Mouse (Mus musculus) adrenal gland, postnatal 25 days (tissue): Measurements from ENCODE around the gene Tmed10. TPM values are rescaled to one million over a fixed set of nuclear protein-coding genes. Genes with fewer than 3 reads are reported as not detected.

Experiments used
- DNase-seq: peaks from one replicate; pipeline ENCODE4 v3.0.0; 2021; ENCODE audit warnings: mixed read lengths
- total RNA-seq: library from RNA; stranded (reverse); gene quantifications from 2 replicates; pipeline ENCODE4 v1.2.3, GENCODE M21; 2021

Tmed10 gene
- total RNA-seq, 1 experiment from 2014 or later: 302 TPM

DNA sequence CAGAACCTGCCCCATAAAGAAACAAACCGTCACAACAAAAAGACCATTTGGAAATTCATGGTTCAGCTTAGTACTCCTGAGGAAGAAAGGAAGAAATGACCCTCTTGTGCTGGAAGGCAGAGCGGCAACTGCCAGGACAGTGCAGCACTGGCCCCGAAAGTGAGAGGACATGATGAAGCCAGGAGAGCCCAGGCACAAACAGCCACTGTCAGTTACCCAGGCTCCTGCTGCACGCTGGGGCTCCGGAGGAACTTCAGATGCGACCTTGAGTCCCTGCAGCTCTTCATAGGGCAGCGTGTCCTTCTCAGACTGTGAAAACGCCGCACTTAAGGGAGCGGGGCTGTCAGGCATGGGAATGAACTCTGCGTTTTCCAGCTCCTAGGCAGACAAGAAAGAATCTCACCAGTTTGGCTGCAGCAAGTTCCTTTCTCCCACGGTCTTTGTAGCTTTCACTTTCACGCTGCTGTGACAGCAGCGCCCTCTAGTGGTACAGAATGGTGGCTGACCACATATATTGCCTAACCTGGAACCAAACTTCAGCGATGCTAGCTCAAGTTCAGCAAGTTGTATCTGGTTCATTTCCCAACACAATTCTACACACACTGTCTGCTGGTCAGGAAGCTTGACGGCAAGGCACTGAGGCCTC, 69.3 kb downstream of the Tmed10 start:
- peak; percentile 81 for DNase-seq

DNA sequence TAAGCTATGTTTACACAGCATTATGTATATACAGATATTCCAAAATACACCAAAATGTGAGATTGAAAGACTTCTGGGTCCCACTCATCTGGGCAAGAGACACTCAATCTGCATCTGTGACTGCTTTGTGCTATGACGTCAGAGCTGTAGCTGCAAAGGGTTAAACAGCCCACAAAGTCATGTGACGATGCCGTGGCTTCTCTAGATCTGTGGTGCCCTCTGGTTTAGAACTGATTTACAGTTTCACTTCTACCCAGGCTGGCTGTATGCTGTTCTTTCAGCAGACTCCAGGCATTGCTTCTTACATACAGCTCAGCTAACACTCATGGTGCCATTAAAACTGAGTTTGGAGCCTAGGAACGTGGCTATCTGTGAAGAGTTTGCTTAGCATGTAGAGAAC, 69.9 kb downstream of the Tmed10 start:
- DNase-seq: no peak

DNA sequence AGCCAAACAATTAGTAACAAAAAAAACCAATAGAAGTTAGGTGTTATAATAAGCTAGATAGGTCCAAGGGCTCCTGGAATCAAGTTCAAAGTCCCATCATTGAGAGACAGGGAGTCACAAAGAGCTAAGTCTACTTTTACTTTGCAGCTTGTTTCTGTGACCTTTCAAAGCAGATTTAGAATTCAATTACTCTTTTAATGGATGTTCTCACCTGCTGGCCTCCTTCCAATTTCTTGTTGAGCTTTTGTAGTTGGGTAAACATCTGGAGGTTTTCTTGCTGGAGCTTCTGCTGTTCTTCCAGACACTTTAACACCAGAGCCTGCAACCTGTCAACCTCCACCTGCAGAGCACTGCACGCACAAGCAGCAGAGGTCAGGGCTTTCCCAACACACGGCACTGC, 71.4 kb downstream of the Tmed10 start:
- no peak for DNase-seq

DNA sequence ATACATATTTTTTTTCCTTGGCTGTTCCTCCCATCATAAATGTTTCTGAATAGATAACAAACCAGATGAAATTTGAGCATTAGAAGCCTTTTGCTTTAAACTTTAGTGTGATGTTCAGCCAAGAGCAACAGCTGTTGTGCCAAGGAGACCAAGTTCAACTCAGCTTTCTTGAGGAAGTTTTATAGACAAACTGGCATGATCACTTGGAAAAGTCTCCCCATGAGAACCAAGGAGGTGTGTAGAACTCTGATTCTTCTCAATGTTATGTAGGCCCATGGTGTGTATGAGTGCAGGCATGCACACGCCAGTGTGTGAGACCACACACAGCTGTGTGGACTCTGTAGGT, 75.8 kb downstream of the Tmed10 start:
- DNase-seq: no peak

DNA sequence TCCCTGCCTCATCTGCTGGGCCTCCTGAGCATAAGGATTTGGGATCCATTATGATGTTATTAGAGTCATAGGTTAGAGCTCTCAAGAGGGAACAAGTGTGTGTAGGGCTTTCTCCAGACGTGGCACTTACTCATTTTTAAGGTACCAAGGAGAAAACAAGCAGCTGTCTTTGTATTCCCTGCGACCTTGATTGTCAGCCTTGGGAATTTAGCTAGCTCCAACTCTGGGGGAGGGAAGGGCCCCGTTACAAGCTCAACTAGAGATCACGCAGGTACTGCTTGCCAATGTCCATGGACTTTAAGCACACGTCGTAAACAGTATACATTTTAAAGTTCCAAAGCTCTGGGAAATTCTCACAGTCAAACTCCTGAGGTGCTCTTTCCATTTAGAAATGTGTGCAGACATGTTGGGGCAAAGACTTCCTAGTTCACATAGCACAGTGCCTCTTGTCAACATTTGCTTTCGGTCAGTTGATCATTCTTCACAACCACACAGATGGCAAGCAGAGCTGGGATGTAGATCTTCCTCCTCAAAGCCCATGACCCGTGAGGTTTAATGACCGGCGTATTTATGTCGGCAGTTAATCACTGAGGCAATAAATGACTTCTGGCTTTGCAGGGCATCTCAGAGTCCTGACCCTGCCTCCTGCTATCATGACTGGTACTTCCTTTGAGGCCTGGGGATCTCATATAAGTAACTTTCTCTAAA, 76.4 kb downstream of the Tmed10 start:
- no peak for DNase-seq

DNA sequence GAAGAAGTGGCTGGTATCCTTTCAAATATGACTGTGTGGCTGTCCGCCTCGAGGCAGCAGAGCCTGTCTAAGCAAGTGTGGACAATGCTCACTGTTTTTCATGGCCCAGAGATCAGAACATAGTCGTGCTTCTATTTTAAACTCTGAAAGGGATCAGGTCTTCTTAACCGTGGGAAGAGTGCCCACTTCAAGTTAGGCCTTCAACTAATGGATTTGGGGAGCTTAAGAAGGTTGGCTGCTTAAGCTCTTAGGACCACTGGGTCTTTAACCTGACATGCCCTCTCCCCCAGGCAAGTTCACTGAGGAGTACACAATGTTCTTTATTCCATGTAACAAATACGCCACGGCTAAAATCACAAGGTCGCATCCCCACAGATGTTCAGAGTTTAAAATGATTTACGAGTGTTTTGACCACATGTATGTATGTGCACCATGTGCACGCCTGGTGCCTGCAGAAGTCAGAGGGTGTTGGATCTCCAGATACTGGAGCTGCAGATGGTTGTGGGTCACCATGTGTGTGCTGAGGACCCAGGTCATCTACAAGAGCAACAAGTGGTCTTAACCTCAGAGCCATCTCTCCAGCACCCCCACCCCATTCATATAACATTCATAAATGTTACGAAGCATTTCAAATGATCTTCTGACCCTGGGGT, 77.2 kb downstream of the Tmed10 start:
- no peak for DNase-seq

DNA sequence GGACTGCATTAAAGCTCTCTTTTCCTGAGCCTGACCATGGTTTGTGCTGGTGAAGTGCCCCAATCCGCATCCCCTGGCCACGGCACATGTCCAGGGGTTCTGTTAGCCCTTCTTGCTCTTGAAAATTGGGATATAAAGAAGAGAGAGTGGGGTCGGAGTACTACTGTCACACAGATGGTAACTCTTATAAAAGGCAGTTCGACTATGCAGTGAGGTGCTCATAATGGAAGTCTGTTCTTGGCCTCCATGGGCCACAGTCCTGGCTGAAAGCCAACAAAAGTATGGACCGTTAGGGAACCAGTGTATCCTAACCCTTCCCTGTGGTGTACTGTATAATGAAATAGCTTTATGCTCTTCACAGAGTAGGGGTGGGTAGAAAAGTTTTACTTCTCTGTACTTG, 77.7 kb downstream of the Tmed10 start:
- no peak for DNase-seq

DNA sequence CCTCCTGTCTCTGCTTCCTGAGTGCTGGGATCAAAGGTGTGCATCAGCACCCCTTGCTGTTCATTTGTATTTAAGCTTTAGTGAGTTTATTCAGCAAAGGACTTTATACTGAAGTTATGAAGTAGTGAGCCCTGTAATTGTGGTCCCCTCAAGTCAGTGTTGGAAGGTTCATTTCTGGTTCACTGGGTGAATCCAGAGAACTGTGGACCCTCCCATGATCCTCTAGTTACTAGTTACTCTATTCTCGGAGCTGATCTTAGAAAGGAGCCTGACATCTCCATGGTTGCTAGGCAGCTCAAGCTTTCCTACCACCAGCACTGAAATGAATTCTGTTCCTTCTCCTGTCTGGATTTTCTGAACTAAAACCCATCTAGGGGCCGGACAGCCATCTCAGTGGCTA, 79.1 kb downstream of the Tmed10 start:
- DNase-seq: no peak

DNA sequence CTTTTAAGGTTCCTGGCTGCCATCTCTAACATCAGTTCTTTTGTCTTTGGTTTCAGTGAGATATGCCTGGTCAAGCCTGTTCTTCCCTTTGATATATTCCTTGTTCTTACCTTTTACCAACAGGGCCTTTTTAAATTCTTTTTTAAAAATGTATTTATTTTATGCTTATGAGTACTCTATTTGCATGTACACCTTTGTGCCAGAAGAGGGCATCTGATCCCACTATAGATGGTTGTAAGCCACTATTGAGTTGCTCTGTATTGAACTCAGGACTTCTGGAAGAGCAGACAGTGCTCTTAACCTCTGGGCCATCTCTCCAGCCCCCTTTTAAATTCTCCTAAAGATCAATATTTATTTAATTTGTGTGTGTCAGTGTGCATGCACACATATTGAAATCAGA, 81.7 kb downstream of the Tmed10 start:
- DNase-seq: no peak

DNA sequence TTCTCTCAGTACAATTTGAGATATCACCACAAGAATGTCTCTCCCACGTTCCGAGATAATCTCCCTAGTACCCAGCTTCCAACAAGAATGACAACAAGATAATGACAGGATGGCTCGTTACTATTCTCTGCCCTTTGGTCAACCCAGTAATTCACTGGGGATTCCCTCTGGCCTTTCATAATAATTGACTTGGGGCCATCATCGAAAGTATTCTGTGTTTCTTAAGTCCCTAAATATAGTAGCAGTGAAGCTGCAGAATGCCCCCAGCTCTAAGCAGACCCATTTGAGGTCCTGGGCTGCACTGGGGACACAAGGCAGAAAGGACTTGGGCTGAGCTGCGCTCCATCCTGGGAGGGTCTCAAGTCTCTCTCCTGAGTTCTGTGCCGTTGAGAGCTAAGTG, 82.4 kb downstream of the Tmed10 start:
- no peak for DNase-seq

DNA sequence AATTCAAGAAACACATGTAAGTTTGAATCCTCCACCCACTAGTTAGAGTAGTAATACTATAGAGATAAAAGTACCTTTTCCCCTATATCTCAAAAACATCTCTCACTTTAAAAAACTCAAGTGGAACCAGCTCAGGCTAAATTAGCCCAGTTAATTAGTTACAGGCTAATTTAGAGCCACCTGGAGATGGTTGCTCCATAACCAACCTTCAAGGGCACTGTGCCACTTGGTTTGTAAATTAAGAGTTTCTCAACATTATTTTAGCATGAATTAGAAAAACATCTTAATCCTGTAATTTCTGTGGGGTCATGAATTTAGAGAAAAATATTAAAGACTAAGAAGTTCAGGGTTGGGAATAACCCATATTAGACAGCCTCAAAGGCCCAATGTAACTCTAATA, 83.1 kb downstream of the Tmed10 start:
- no peak for DNase-seq

DNA sequence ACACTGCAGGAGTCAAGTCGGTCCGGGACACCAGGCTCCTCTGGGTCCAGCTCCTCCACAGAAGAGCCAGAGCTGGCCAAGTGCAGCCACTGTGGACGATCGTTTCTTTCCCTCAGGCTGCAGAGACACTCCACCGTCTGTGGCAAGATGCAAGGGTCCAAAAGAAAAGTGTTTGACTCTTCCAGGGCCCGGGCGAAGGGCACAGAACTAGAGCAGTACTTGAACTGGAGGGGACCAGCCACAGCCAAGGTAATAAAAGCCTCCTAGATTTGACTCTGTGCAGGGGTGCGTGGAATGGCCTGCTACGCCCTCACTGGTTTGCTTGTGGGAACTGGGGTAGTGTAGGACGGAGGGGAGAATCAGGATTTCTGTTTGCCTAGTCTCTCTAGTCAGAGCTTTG, 84.0 kb downstream of the Tmed10 start:
- DNase-seq: no peak

Other genes starting within 250 kb of the Tmed10 start
- gene Rps6kl1, start 223.6 kb downstream of the Tmed10 start, total RNA-seq: 1.0 and 1.1 TPM in 2 replicates
- 1.4 and 1.8 TPM in 2 replicates for gene Pgf, start 197.1 kb downstream of the Tmed10 start, total RNA-seq
- 68.0 and 83.9 TPM in 2 replicates for gene Eif2b2, start 155.4 kb downstream of the Tmed10 start, total RNA-seq
- 9.9 and 14.3 TPM in 2 replicates for gene Mlh3, start 104.2 kb downstream of the Tmed10 start, total RNA-seq
- 30.2 and 42.2 TPM in 2 replicates for gene Acyp1, start 86.4 kb downstream of the Tmed10 start, total RNA-seq
- gene Zc2hc1c, start 86.3 kb downstream of the Tmed10 start, total RNA-seq: 1.8 and 1.9 TPM in 2 replicates
- gene Nek9, start 35.5 kb downstream of the Tmed10 start, total RNA-seq: 75.7 and 94.0 TPM in 2 replicates
- 1.9 and 2.0 TPM in 2 replicates for gene Fos, start 99.0 kb upstream of the Tmed10 start, total RNA-seq
- gene Jdp2, start 224.2 kb upstream of the Tmed10 start, total RNA-seq: 15.1 and 16.4 TPM in 2 replicates